Mouse (Mus musculus) CH12.LX (cell line): Measurements from ENCODE around the gene Opn1sw. TPM values are rescaled to one million over a fixed set of nuclear protein-coding genes. Genes with fewer than 3 reads are reported as not detected.

Source experiments
- DNase-seq: peaks from one replicate; pipeline ENCODE4 v3.0.0-alpha.2; 2013; ENCODE audit errors: extremely low read depth
- H3K27ac ChIP-seq: 2 replicates; pipeline ENCODE4 v1.5.1; 2012; ENCODE audit warnings: low read depth, mild to moderate bottlenecking, control low read depth, moderate library complexity; ENCODE audit not compliant: insufficient read depth
- H3K27me3 ChIP-seq: replicated peaks from 2 replicates; pipeline ENCODE3; 2012; ENCODE audit warnings: inconsistent platforms
- H3K36me3 ChIP-seq, 2 experiments: replicated peaks in 1 of 2; 2 replicates each; pipeline versions ENCODE3 to v1.6.1; 2012; ENCODE audit warnings: inconsistent platforms in 1 of 2, low read length in 1 of 2, mild to moderate bottlenecking in 1 of 2, mixed read lengths in 1 of 2, moderate library complexity in 1 of 2; ENCODE audit not compliant: control insufficient read depth in 1 of 2, insufficient read depth in 1 of 2
- H3K4me1 ChIP-seq, 2 experiments: 2 replicates each; pipeline ENCODE4 v1.6.1; 2012; ENCODE audit warnings: inconsistent platforms in 1 of 2, moderate library complexity in 1 of 2; ENCODE audit not compliant: insufficient read depth in 2 of 2, control insufficient read depth in 1 of 2
- H3K4me2 ChIP-seq: 2 replicates; pipeline ENCODE4 v1.6.1; 2012; ENCODE audit warnings: low read depth, mild to moderate bottlenecking, control low read depth; ENCODE audit not compliant: poor library complexity, insufficient read depth, severe bottlenecking
- H3K4me3 ChIP-seq, 3 experiments: fragments of 150-350 bp in 1 of 3; sonication (generic) in 1 of 3; replicated peaks in 1 of 3; 2 replicates each; pipeline versions ENCODE3 to v1.5.1; 2011 to 2012; ENCODE audit warnings: low read depth in 2 of 3, low read length in 2 of 3, mild to moderate bottlenecking in 2 of 3, moderate library complexity in 2 of 3, control low read depth in 1 of 3, improper control_type of control experiment in 1 of 3, inconsistent platforms in 1 of 3, mixed read lengths in 1 of 3; ENCODE audit not compliant: poor library complexity in 1 of 3
- H3K79me2 ChIP-seq: replicated peaks from 2 replicates; pipeline ENCODE4 v1.6.1; 2012; ENCODE audit warnings: mild to moderate bottlenecking, moderate library complexity; ENCODE audit not compliant: control insufficient read depth, poor library complexity, insufficient read depth, severe bottlenecking; ENCODE audit errors: extremely low read depth
- H3K9ac ChIP-seq: 2 replicates; pipeline ENCODE4 v1.6.1; 2012; ENCODE audit warnings: low read depth, mild to moderate bottlenecking, control low read depth, moderate library complexity; ENCODE audit not compliant: insufficient read depth
- H3K9me3 ChIP-seq: replicated peaks from 2 replicates; pipeline ENCODE3; 2012; ENCODE audit warnings: low read length, inconsistent platforms, mixed read lengths
- BHLHE40 ChIP-seq: IDR thresholded peaks from 2 replicates; pipeline ENCODE4 v1.6.1; 2011; ENCODE audit warnings: mild to moderate bottlenecking, low read depth, low read length, improper control_type of control experiment
- CHD1 ChIP-seq: IDR thresholded peaks from 2 replicates; pipeline ENCODE4 v1.6.1; 2012; ENCODE audit warnings: low read depth, low read length, improper control_type of control experiment, inconsistent platforms
- E2F4 ChIP-seq: IDR thresholded peaks from 2 replicates; pipeline ENCODE4 v1.6.1; 2011; ENCODE audit warnings: low read depth, low read length, improper control_type of control experiment; ENCODE audit not compliant: insufficient replicate concordance
- ELF1 ChIP-seq: IDR thresholded peaks from 2 replicates; pipeline ENCODE4 v1.6.1; 2014; ENCODE audit warnings: low read depth, mild to moderate bottlenecking, inconsistent platforms, low read length, improper control_type of control experiment
- GABPA ChIP-seq: IDR thresholded peaks from 2 replicates; pipeline ENCODE4 v1.6.1; 2012; ENCODE audit warnings: low read depth, low read length, improper control_type of control experiment, inconsistent platforms; ENCODE audit not compliant: insufficient replicate concordance
- HCFC1 ChIP-seq: IDR thresholded peaks from 2 replicates; pipeline ENCODE4 v1.6.1; 2012; ENCODE audit warnings: low read depth, mild to moderate bottlenecking, inconsistent platforms, low read length, improper control_type of control experiment
- IRF4 ChIP-seq: IDR thresholded peaks from 2 replicates; pipeline ENCODE4 v1.6.1; 2014; ENCODE audit warnings: low read depth, mild to moderate bottlenecking, inconsistent platforms, low read length, improper control_type of control experiment
- JUN ChIP-seq: IDR thresholded peaks from 2 replicates; pipeline ENCODE4 v1.6.1; 2011; ENCODE audit warnings: low read depth, mild to moderate bottlenecking, low read length, improper control_type of control experiment, moderate library complexity; ENCODE audit not compliant: insufficient read depth
- KAT2A ChIP-seq: IDR thresholded peaks from 2 replicates; pipeline ENCODE4 v1.6.1; 2012; ENCODE audit warnings: low read length, improper control_type of control experiment, inconsistent platforms; ENCODE audit not compliant: insufficient replicate concordance
- MAFK ChIP-seq: IDR thresholded peaks from 2 replicates; pipeline ENCODE4 v1.6.1; 2011; ENCODE audit warnings: low read length, improper control_type of control experiment; ENCODE audit not compliant: insufficient replicate concordance
- MXI1 ChIP-seq: IDR thresholded peaks from 2 replicates; pipeline ENCODE4 v1.6.1; 2011; ENCODE audit warnings: mild to moderate bottlenecking, low read depth, low read length, improper control_type of control experiment
- MYC ChIP-seq: IDR thresholded peaks from 2 replicates; pipeline ENCODE4 v1.6.1; 2011; ENCODE audit warnings: low read depth, mild to moderate bottlenecking, improper control_type of control experiment, low read length
- NELFE ChIP-seq: IDR thresholded peaks from 2 replicates; pipeline ENCODE4 v1.6.1; 2011; ENCODE audit warnings: low read depth, low read length, improper control_type of control experiment
- POLR2A ChIP-seq: IDR thresholded peaks from 2 replicates; pipeline ENCODE4 v1.6.1; 2011; ENCODE audit warnings: low read depth, mild to moderate bottlenecking, improper control_type of control experiment, low read length
- SIN3A ChIP-seq: IDR thresholded peaks from 2 replicates; pipeline ENCODE4 v1.6.1; 2012; ENCODE audit warnings: low read length, improper control_type of control experiment, inconsistent platforms
- TBP ChIP-seq: conservative IDR thresholded peaks from 2 replicates; pipeline ENCODE4 v1.6.1; 2011; ENCODE audit warnings: low read depth, low read length, improper control_type of control experiment
- TCF12 ChIP-seq: IDR thresholded peaks from 2 replicates; pipeline ENCODE4 v1.6.1; 2014; ENCODE audit warnings: low read depth, mild to moderate bottlenecking, inconsistent platforms, low read length, improper control_type of control experiment
- USF1 ChIP-seq: IDR thresholded peaks from 2 replicates; pipeline ENCODE4 v1.6.1; 2014; ENCODE audit warnings: low read depth, mild to moderate bottlenecking, inconsistent platforms, low read length, improper control_type of control experiment
- USF2 ChIP-seq: conservative IDR thresholded peaks from 2 replicates; pipeline ENCODE4 v1.6.1; 2011; ENCODE audit warnings: low read depth, low read length, improper control_type of control experiment
- ZKSCAN1 ChIP-seq: IDR thresholded peaks from 2 replicates; pipeline ENCODE4 v1.6.1; 2012; ENCODE audit warnings: low read depth, inconsistent platforms, low read length, improper control_type of control experiment, borderline replicate concordance
- ZMIZ1 ChIP-seq: IDR thresholded peaks from 2 replicates; pipeline ENCODE4 v1.6.1; 2012; ENCODE audit warnings: low read depth, mild to moderate bottlenecking, inconsistent platforms, low read length, improper control_type of control experiment
- ZNF384 ChIP-seq: IDR thresholded peaks from 2 replicates; pipeline ENCODE4 v1.6.1; 2012; ENCODE audit warnings: low read depth, low read length, improper control_type of control experiment, inconsistent platforms
- dilution Hi-C: fragments of 300-500 bp; cut with MboI; formaldehyde crosslinking; loops from 2 replicates; pipeline ENCODE4 v1.14.3; 2020; ENCODE audit warnings: low sequenced_read_pairs; ENCODE audit not compliant: extremely low pct_unique_long_range_greater_than_20kb, extremely low pct_ligation_motif_present
- in situ Hi-C: fragments of 300-500 bp; cut with MboI; formaldehyde crosslinking; loops from 3 replicates; pipeline ENCODE4 v1.14.3; 2019; ENCODE audit warnings: low sequenced_read_pairs, low pct_ligation_motif_present, low pct_unique_long_range_greater_than_20kb, mixed read lengths
- polyA plus RNA-seq: library from polyadenylated mRNA; unstranded; fragments of >175 nt; gene quantifications from 2 replicates; pipeline ENCODE4 v1.2.1, GENCODE M21; 2012; ENCODE audit warnings: low read depth; ENCODE audit not compliant: insufficient read length
- total RNA-seq, 2 experiments: library from RNA; depleted of rRNA; stranded (reverse); fragments of 300-350 nt in 1 of 2; fragments of >200 nt in 1 of 2; gene quantifications; 2 replicates each; pipeline ENCODE4 v1.2.3; 2012 to 2014

Gene Opn1sw
- total and polyA plus RNA-seq, 3 experiments: not detected

DNA sequence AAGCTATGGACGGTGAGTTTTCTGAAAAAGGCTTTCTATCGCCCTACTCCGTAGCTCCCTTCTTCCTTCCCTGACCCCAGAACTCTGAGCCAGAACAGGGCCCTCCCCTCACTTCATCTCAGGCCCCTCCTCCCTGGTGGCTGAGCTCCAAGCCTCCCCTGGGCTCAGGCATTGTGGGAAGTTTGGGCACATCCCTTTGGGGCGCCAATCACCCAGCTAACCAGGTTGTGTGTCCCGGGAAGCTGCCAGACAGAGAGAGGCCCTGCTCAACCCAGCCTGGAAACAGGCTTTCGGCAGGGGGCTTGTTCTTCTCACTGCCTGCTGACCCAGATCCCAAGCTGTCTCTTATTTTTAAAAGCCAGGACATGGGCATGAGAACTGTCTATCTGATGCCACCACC is 9.3 kb upstream of the Opn1sw start:
- in situ Hi-C loops: loop anchor here (25.0 kb wide), 1 partner anchor 240 kb away; no protein-coding TSS in a partner anchor
- H3K9me3 ChIP-seq: no peaks in the 10 kb centered on the region
- TF ChIP-seq NELFE: no peak
- no peak for TF ChIP-seq USF2
- TF ChIP-seq IRF4: no peak
- no peak for TF ChIP-seq JUN
- TF ChIP-seq BHLHE40: no peak
- TF ChIP-seq MYC: no peak
- no peak for TF ChIP-seq POLR2A
- no peak for TF ChIP-seq CHD1
- TF ChIP-seq TBP: no peak
- TF ChIP-seq ZKSCAN1: no peak
- TF ChIP-seq ZNF384: no peak
- TF ChIP-seq KAT2A: no peak
- TF ChIP-seq E2F4: no peak
- no peak for TF ChIP-seq SIN3A
- TF ChIP-seq GABPA: no peak
- TF ChIP-seq ZMIZ1: no peak
- TF ChIP-seq HCFC1: no peak
- TF ChIP-seq, all 38 proteins: peak for 0
- no peak overlapping the region for H3K27ac ChIP-seq
- peaks cover 0 to 7% of the 10 kb centered on the region in 2 experiments; a peak in 1 of 4 replicates for H3K4me1 ChIP-seq
- no peaks in the 10 kb centered on the region for H3K36me3 ChIP-seq
- dilution Hi-C loops: no loop called here
- H3K9ac ChIP-seq: no peak overlapping the region
- H3K4me3 ChIP-seq: no peak overlapping the region
- no peak overlapping the region for H3K4me2 ChIP-seq
- H3K79me2 ChIP-seq: no peaks in the 10 kb centered on the region
- no peak for DNase-seq
- peaks cover 81% of the 10 kb centered on the region for H3K27me3 ChIP-seq

DNA sequence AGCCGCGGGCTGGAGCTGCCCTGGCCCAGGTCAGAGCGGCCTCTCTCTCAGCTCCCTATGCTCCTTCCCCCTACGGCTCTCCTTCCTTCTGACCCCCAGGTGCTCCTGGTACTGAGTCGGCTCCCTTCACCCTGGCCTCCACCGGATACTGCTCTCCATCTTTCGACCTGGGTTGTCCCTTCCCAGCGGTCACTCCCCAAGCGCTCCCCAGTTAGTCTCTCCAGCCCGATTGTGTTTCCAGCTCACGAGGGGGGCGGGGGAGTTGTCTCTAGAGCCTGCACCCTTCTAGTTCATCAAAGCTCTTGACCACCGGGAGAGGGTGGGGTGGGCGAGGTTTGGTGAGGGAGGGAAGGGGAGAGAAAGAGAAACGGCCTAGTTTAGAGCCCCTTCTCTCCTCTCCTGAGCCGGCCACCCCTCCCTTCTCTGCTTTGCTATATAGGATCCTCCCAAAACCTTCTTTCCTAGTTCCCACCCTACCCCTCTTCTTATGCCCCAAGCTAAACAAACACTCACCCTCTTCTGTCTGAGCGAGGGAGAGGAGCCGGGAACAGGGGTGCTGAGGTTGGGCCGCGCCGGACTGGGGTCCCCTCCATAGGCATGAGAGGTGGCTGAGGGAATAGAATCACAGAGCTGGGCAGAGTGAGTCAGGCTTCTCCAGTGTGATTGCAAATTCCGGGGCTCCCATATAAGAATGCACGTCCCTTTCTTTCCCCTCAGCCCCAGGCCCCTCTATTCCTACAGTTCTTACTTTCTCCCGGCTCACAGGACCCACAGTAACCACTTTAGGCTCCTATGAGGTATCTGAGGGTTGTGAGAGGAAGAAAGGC is 8.7 kb upstream of the Opn1sw start:
- no peaks in the 10 kb centered on the region for H3K79me2 ChIP-seq
- peaks cover 83% of the 10 kb centered on the region for H3K27me3 ChIP-seq
- H3K4me2 ChIP-seq: peak overlapping the region; percentile 62
- no peaks in the 10 kb centered on the region for H3K36me3 ChIP-seq
- no peak overlapping the region for H3K27ac ChIP-seq
- dilution Hi-C loops (no loop called here), in situ Hi-C loops (loop anchor here (25.0 kb wide), 1 partner anchor 240 kb away; no protein-coding TSS in a partner anchor)
- TF ChIP-seq USF1 (no peak), JUN (no peak), CHD1 (no peak), HCFC1 (no peak), GABPA (no peak), MXI1 (no peak), POLR2A (no peak), ELF1 (no peak), TCF12 (no peak), TBP (no peak), IRF4 (no peak), MAFK (no peak)
- H3K4me3 ChIP-seq: peak overlapping the region; percentile 46 to 87 (median 59)
- H3K9ac ChIP-seq: peak overlapping the region; percentile 75
- no peak for DNase-seq
- H3K4me1 ChIP-seq: peaks cover 0 to 7% of the 10 kb centered on the region in 2 experiments; a peak in 1 of 4 replicates
- no peaks in the 10 kb centered on the region for H3K9me3 ChIP-seq
